Mouse (Mus musculus) bone marrow macrophage, adult 2 months (primary cell): Measurements from ENCODE around the gene Ptprg.

Experiments used
- CTCF ChIP-seq: IDR thresholded peaks from 2 replicates; pipeline ENCODE4 v1.5.1; 2012; ENCODE audit warnings: low read depth, mild to moderate bottlenecking, low read length, moderate library complexity
- POLR2A ChIP-seq: IDR thresholded peaks from 2 replicates; pipeline ENCODE4 v1.6.1; 2012; ENCODE audit warnings: mild to moderate bottlenecking, low read depth, low read length, borderline replicate concordance

DNA sequence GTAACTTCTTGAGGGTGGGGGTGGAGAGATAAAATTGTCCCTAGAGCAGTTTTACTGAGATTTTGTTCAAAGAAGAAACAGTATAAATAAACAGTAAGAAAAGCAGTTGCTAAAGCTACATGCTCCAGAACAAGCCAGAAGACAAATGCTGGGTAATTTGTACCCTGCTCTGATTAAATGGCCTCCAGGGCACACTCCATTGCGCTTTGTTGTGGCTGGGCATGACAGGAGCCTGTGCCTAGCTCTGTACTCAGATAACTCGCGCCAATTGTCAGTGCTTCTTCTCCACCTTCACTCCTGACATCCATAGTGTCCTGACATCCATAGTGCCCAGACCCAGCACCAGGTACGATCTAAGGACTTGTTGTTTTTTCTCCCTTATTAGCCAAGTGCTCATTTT is 445.1 kb downstream of the Ptprg start:
- TF ChIP-seq CTCF (no peak), POLR2A (no peak)
